Mouse (Mus musculus) forebrain, embryonic 14.5 days (tissue): ENCODE measurements at regions not wholly inside any gene's neighbourhood (a gene's known extent, or its start where the extent isn't known, plus 50 kb on each side); places are given as distances from the start of the nearest gene placed in this dataset.

Experiments
- ATAC-seq: fragments of 200-750 bp; cut with Nextera tagmentation; 2 replicates; pipeline ENCODE4 v1.8.0; 2017; ENCODE audit warnings: mild to moderate bottlenecking, moderate library complexity
- DNase-seq: peaks from one replicate; pipeline ENCODE4 v3.0.0-alpha.2; 2015; ENCODE audit warnings: low spot score
- H3K27ac ChIP-seq: fragments of 300-500 bp; sonication (generic); 2 replicates; pipeline ENCODE4 v1.5.1; 2014; ENCODE audit warnings: low read depth, mild to moderate bottlenecking, control low read depth, low read length, moderate library complexity
- H3K27me3 ChIP-seq: fragments of 300-500 bp; sonication (generic); replicated peaks from 2 replicates; pipeline ENCODE4 v1.6.1; 2014; ENCODE audit warnings: low read length, control low read depth, mixed read lengths; ENCODE audit not compliant: control insufficient read depth, insufficient read depth
- H3K36me3 ChIP-seq: fragments of 300-500 bp; sonication (generic); 2 replicates; pipeline ENCODE4 v1.6.1; 2014; ENCODE audit warnings: low read length, control low read depth; ENCODE audit not compliant: control insufficient read depth, insufficient read depth
- H3K4me1 ChIP-seq: fragments of 300-500 bp; sonication (generic); 2 replicates; pipeline ENCODE4 v1.6.1; 2014; ENCODE audit warnings: antibody characterized with exemption, low read length, control low read depth; ENCODE audit not compliant: control insufficient read depth, insufficient read depth
- H3K4me2 ChIP-seq: fragments of 300-500 bp; sonication (generic); 2 replicates; pipeline ENCODE4 v1.6.1; 2014; ENCODE audit warnings: mild to moderate bottlenecking, control low read depth, low read length
- H3K4me3 ChIP-seq: fragments of 300-500 bp; sonication (generic); 2 replicates; pipeline ENCODE4 v1.5.1; 2014; ENCODE audit warnings: low read depth, low read length, control low read depth
- H3K9ac ChIP-seq: fragments of 300-500 bp; sonication (generic); 2 replicates; pipeline ENCODE4 v1.6.1; 2014; ENCODE audit warnings: mild to moderate bottlenecking, low read length, control low read depth, moderate library complexity
- H3K9me3 ChIP-seq: fragments of 300-500 bp; sonication (generic); replicated peaks from 2 replicates; pipeline ENCODE4 v1.6.1; 2016; ENCODE audit warnings: low read length, control low read depth, mixed read lengths; ENCODE audit not compliant: control insufficient read depth
- WGBS: fragments of 180-500 bp; shearing (Covaris S2); extraction: QIAGEN DNeasy Blood & Tissue Kit; methylation state at CpG from one replicate; pipeline ENCODE4 v1.1.7; 2014; 5-methylcytosine and 5-hydroxymethylcytosine counted together

GRCm38 (mm10) chr12:68604524-68605299, 554.3 kb downstream of the Rps29 start:
- Histone ChIP-seq H3K9ac (no peak overlapping the region), H3K27me3 (no peaks in the 10 kb centered on the region), H3K27ac (no peak overlapping the region), H3K36me3 (no peaks in the 10 kb centered on the region), H3K4me1 (peaks cover 7% of the 10 kb centered on the region), H3K4me3 (no peak overlapping the region), H3K4me2 (no peak overlapping the region), H3K9me3 (no peaks in the 10 kb centered on the region)
- WGBS: 85% methylated on average over 5 of the region's 5 CpGs
- ATAC-seq: no peak
- no peak for DNase-seq

- H3K27me3 ChIP-seq: 0 out of 2 replicates have a peak, but pooled peaks cover 3% of the 10 kb centered on the region
Observed at GRCm38 (mm10) chr12:68602682-68603081, 556.3 kb downstream of the Rps29 start.

GRCm38 (mm10) chr12:68601366-68601765, 557.6 kb downstream of the Rps29 start:
- DNase-seq (no peak), ATAC-seq (no peak)
- no peak overlapping the region for H3K27ac ChIP-seq
- H3K4me2 ChIP-seq: no peak overlapping the region
- no peaks in the 10 kb centered on the region for H3K9me3 ChIP-seq
- no peak overlapping the region for H3K9ac ChIP-seq
- H3K36me3 ChIP-seq: no peaks in the 10 kb centered on the region
- H3K27me3 ChIP-seq: 0 out of 2 replicates have a peak, but pooled peaks cover 3% of the 10 kb centered on the region
- no peak overlapping the region for H3K4me3 ChIP-seq
- peaks cover 10% of the 10 kb centered on the region for H3K4me1 ChIP-seq

More at GRCm38 (mm10) chr12:68602682-68603081, 556.3 kb downstream of the Rps29 start:
- H3K4me3 ChIP-seq: no peak overlapping the region
- WGBS: 53% methylated on average over 4 of the region's 4 CpGs
- H3K9me3 ChIP-seq: no peaks in the 10 kb centered on the region
- H3K9ac ChIP-seq: no peak overlapping the region
- peaks cover 10% of the 10 kb centered on the region for H3K4me1 ChIP-seq
- no peak overlapping the region for H3K4me2 ChIP-seq
- no peaks in the 10 kb centered on the region for H3K36me3 ChIP-seq
- no peak overlapping the region for H3K27ac ChIP-seq
- DNase-seq: no peak
- no peak for ATAC-seq

GRCm38 (mm10) chr12:68599681-68600596, 559.0 kb downstream of the Rps29 start:
- WGBS: 62% methylated on average over 7 of the region's 7 CpGs
- peak; percentile 92 for ATAC-seq
- no peak overlapping the region for H3K9ac ChIP-seq
- 0 out of 2 replicates have a peak, but pooled peaks cover 3% of the 10 kb centered on the region for H3K27me3 ChIP-seq
- H3K36me3 ChIP-seq: no peaks in the 10 kb centered on the region
- H3K27ac ChIP-seq: peak overlapping the region; percentile 46; the same call in 1 of the 2 replicates
- no peak overlapping the region for H3K4me2 ChIP-seq
- peak; percentile 89 for DNase-seq
- no peaks in the 10 kb centered on the region for H3K9me3 ChIP-seq
- no peak overlapping the region for H3K4me3 ChIP-seq
- peaks cover 10% of the 10 kb centered on the region for H3K4me1 ChIP-seq

GRCm38 (mm10) chr12:68599016-68599616, 559.9 kb downstream of the Rps29 start:
- DNase-seq (no peak), ATAC-seq (peak; percentile 69)
- Histone ChIP-seq H3K4me3 (no peak overlapping the region), H3K36me3 (no peaks in the 10 kb centered on the region), H3K27ac (no peak overlapping the region), H3K4me2 (no peak overlapping the region), H3K9me3 (no peaks in the 10 kb centered on the region), H3K9ac (no peak overlapping the region), H3K4me1 (peaks cover 10% of the 10 kb centered on the region), H3K27me3 (0 out of 2 replicates have a peak, but pooled peaks cover 3% of the 10 kb centered on the region)
- 32% methylated on average over 8 of the region's 8 CpGs for WGBS

- ATAC-seq: no peak
- H3K36me3 ChIP-seq: no peaks in the 10 kb centered on the region
- H3K9ac ChIP-seq: no peak overlapping the region
Observed at GRCm38 (mm10) chr12:68585524-68585872, 573.5 kb downstream of the Rps29 start.

GRCm38 (mm10) chr12:68584786-68585523, 574.0 kb downstream of the Rps29 start:
- DNase-seq: peak; percentile 85
- Histone ChIP-seq H3K27ac (no peak overlapping the region), H3K36me3 (no peaks in the 10 kb centered on the region), H3K27me3 (no peaks in the 10 kb centered on the region), H3K4me1 (peaks cover 10% of the 10 kb centered on the region), H3K9ac (no peak overlapping the region), H3K4me2 (no peak overlapping the region), H3K9me3 (no peaks in the 10 kb centered on the region), H3K4me3 (no peak overlapping the region)
- peak; percentile 91 for ATAC-seq
- WGBS: 9% methylated on average over 6 of the region's 6 CpGs

More at GRCm38 (mm10) chr12:68585524-68585872, 573.5 kb downstream of the Rps29 start:
- no peak overlapping the region for H3K4me2 ChIP-seq
- no peak overlapping the region for H3K27ac ChIP-seq
- peaks cover 9% of the 10 kb centered on the region for H3K4me1 ChIP-seq
- WGBS: 16% methylated on average over 3 of the region's 3 CpGs
- no peak for DNase-seq
- H3K9me3 ChIP-seq: no peaks in the 10 kb centered on the region
- no peaks in the 10 kb centered on the region for H3K27me3 ChIP-seq
- H3K4me3 ChIP-seq: no peak overlapping the region

GRCm38 (mm10) chr12:68579909-68580308, 579.1 kb downstream of the Rps29 start:
- WGBS: 7% methylated on average over 5 of the region's 5 CpGs
- peak; percentile 78 for ATAC-seq
- Histone ChIP-seq H3K9ac (no peak overlapping the region), H3K27ac (no peak overlapping the region), H3K4me3 (no peak overlapping the region), H3K9me3 (no peaks in the 10 kb centered on the region), H3K4me2 (no peak overlapping the region), H3K36me3 (no peaks in the 10 kb centered on the region), H3K4me1 (0 out of 2 replicates have a peak, but pooled peaks cover 5% of the 10 kb centered on the region), H3K27me3 (no peaks in the 10 kb centered on the region)
- peak; percentile 48 for DNase-seq
